Mouse (Mus musculus) urinary bladder, postnatal 0 days (tissue): ENCODE measurements around the gene Olfr1507. TPM values are rescaled to one million over a fixed set of nuclear protein-coding genes. Genes with fewer than 3 reads are reported as not detected.

Source experiments
- polyA plus RNA-seq: library from polyadenylated mRNA; unstranded; fragments of >200 nt; fragmentation: Nextera tagmentation; extraction: Ambion mirVana; gene quantifications from 2 replicates; pipeline ENCODE4 v1.2.1, GENCODE M21; 2015

The Olfr1507 gene
- polyA plus RNA-seq, result not detected in 2 replicates

DNA sequence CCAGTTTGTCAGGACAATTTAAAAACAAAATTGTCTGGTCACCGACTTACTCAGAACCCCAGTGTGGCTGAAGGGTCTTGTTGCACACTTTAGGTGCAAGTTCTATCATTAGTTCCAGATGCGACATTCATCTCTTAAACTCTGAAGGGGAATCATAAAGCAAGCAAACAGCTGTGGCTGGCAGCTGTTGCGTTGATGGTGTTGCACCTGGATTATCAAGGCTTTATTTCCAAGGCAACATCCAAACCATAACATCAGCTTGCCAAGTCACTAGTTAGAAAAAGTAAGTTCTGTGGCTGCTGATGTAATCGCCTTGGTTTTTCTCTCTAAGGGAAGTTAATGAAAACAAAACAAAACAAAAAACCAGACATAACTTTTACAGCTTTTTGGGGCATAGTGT is at the start of gene Olfr1507:
Olfr1507 (minus strand) TSS at position 234 of the 400 bp plus-strand sequence.

DNA sequence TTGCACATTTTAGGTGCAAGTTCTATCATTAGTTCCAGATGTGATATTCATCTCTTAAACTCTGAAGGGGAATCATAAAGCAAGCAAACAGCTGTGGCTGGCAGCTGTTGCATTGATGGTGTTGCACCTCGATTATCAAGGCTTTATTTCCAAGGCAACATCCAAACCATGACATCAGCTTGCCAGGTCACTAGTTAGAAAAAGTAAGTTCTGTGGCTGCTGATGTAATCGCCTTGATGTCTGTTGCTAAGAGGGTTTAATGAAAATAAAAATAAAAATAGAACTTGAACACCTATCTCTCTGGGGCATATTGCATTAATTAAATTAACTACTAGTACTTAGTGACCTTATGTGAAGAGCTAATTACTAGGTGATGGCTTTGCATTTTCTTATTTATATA is 28.2 kb downstream of the Olfr1507 start, which contains the start of gene Olfr1508:
Olfr1508 (minus strand) TSS at position 101 of the 400 bp plus-strand sequence.

DNA sequence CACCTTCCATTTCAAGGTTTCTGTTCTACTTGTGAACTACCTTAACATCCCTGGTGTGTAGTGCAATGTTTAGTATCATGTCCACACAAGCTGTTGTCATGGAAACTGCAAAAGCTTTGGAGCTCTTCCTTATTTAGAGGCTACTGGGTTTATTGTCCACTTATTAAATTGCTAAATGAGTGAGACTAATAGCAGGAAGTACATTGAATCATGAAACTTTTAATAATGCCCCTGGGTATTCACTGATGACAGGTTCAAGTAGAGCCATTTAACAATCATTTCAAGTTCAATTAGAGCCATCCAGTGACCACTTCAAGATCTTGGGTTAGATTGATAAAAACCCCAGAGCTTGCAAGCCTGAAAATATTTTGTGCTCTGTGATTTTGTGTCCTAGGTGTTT is 52.9 kb downstream of the Olfr1507 start, which contains the start of gene Olfr1509:
Olfr1509 (plus strand) TSS at position 301 of the 400 bp plus-strand sequence.

Other genes starting within 250 kb of the Olfr1507 start
- gene Chd8, start 238.0 kb downstream of the Olfr1507 start, polyA plus RNA-seq, result 13.9 and 17.3 TPM in 2 replicates
- 24.7 and 27.3 TPM in 2 replicates for gene Tox4, start 216.6 kb downstream of the Olfr1507 start, polyA plus RNA-seq
- 14.2 and 16.5 TPM in 2 replicates for gene Rab2b, start 216.2 kb downstream of the Olfr1507 start, polyA plus RNA-seq
- gene Mettl3, start 190.6 kb downstream of the Olfr1507 start, polyA plus RNA-seq, result 17.1 and 17.3 TPM in 2 replicates
- 2.2 and 2.7 TPM in 2 replicates for gene Sall2, start 167.0 kb downstream of the Olfr1507 start, polyA plus RNA-seq
- gene Olfr1513, start 139.3 kb downstream of the Olfr1507 start, polyA plus RNA-seq, result not detected in 2 replicates
- not detected in 2 replicates for gene Olfr1512, start 116.6 kb downstream of the Olfr1507 start, polyA plus RNA-seq
- not detected in 2 replicates for gene Olfr1511, start 98.4 kb downstream of the Olfr1507 start, polyA plus RNA-seq
- gene Olfr1510, start 81.4 kb downstream of the Olfr1507 start, polyA plus RNA-seq, result not detected in 2 replicates
- not detected in 2 replicates for gene Olfr1509, start 52.8 kb downstream of the Olfr1507 start, polyA plus RNA-seq
- not detected in 2 replicates for gene Olfr1508, start 28.3 kb downstream of the Olfr1507 start, polyA plus RNA-seq